Mouse (Mus musculus) neutrophil, adult 5-6 weeks (primary cell): ENCODE measurements around the gene Iqcf5. TPM values are rescaled to one million over a fixed set of nuclear protein-coding genes. Genes with fewer than 3 reads are reported as not detected.

Experiments
- ATAC-seq: fragments of 151-379, 151-347 bp; 2 replicates; pipeline ENCODE4 v1.8.0; 2017; ENCODE audit warnings: mild to moderate bottlenecking, moderate TSS enrichment; ENCODE audit not compliant: insufficient number of reproducible peaks, poor library complexity, low FRiP score, severe bottlenecking; ENCODE audit errors: extremely low read depth
- total RNA-seq: library from RNA; stranded (forward); fragments of 200-1000 nt; gene quantifications from 2 replicates; pipeline ENCODE4 v1.2.3, GENCODE M21; 2017

Iqcf5 gene
- total RNA-seq, result not detected in 2 replicates

GRCm38 (mm10) chr9:106514273-106514672, at the start of gene Iqcf5:
Iqcf5 (plus strand) TSS chr9:106514573.
- no peak for ATAC-seq

- ATAC-seq, result no peak
Measured at GRCm38 (mm10) chr9:106464751-106465541, 49.4 kb upstream of the Iqcf5 start.

- ATAC-seq, result no peak
Measured at GRCm38 (mm10) chr9:106465571-106466200, 48.7 kb upstream of the Iqcf5 start, which contains the start of gene Gpr62. Gpr62 (minus strand) TSS chr9:106465938.

- ATAC-seq, result no peak
Measured at GRCm38 (mm10) chr9:106466721-106467120, 47.7 kb upstream of the Iqcf5 start.

- ATAC-seq, result no peak
Measured at GRCm38 (mm10) chr9:106467746-106468145, 46.6 kb upstream of the Iqcf5 start.

GRCm38 (mm10) chr9:106469317-106469716, 45.1 kb upstream of the Iqcf5 start:
- no peak for ATAC-seq

- ATAC-seq, result no peak
Measured at GRCm38 (mm10) chr9:106469776-106470175, 44.6 kb upstream of the Iqcf5 start.

GRCm38 (mm10) chr9:106470991-106471750, 43.2 kb upstream of the Iqcf5 start:
- ATAC-seq, result no peak

GRCm38 (mm10) chr9:106471892-106472291, 42.5 kb upstream of the Iqcf5 start:
- no peak for ATAC-seq

- no peak for ATAC-seq
Measured at GRCm38 (mm10) chr9:106472321-106472720, 42.1 kb upstream of the Iqcf5 start.

GRCm38 (mm10) chr9:106473081-106473752, 41.2 kb upstream of the Iqcf5 start:
- ATAC-seq, result no peak

- no peak for ATAC-seq
Measured at GRCm38 (mm10) chr9:106473753-106474105, 40.6 kb upstream of the Iqcf5 start.

- peak; percentile 23; the same call in 1 of the 2 replicates for ATAC-seq
Measured at GRCm38 (mm10) chr9:106474456-106474855, 39.9 kb upstream of the Iqcf5 start.

- no peak for ATAC-seq
Measured at GRCm38 (mm10) chr9:106475046-106475445, 39.3 kb upstream of the Iqcf5 start.

GRCm38 (mm10) chr9:106475663-106476001, 38.7 kb upstream of the Iqcf5 start, which contains the start of gene Rrp9:
Rrp9 (plus strand) TSS chr9:106475963.
- ATAC-seq, result no peak

- ATAC-seq, result no peak
Measured at GRCm38 (mm10) chr9:106476002-106476923, 38.1 kb upstream of the Iqcf5 start.

GRCm38 (mm10) chr9:106476924-106477484, 37.4 kb upstream of the Iqcf5 start, which contains the start of gene Parp3:
Parp3 (minus strand) TSS chr9:106476949.
- ATAC-seq, result peak; percentile 92

GRCm38 (mm10) chr9:106477649-106478048, 36.7 kb upstream of the Iqcf5 start:
- no peak for ATAC-seq
